Mouse (Mus musculus) brain, embryonic 14.5 days (tissue): ENCODE measurements around the gene Nkpd1.

Experiments used
- CTCF ChIP-seq: fragments of 200-500 bp; IDR thresholded peaks from 2 replicates; pipeline ENCODE4 v1.5.1; 2012; ENCODE audit warnings: inconsistent platforms, mild to moderate bottlenecking, moderate library complexity, borderline replicate concordance; ENCODE audit not compliant: insufficient read depth, insufficient read length; ENCODE audit errors: extremely low read depth
- POLR2A ChIP-seq: fragments of 200-500 bp; IDR thresholded peaks from 2 replicates; pipeline ENCODE4 v1.6.1; 2012; ENCODE audit warnings: mild to moderate bottlenecking, inconsistent platforms, borderline replicate concordance; ENCODE audit not compliant: poor library complexity, insufficient read depth, insufficient read length, severe bottlenecking; ENCODE audit errors: extremely low read depth

DNA sequence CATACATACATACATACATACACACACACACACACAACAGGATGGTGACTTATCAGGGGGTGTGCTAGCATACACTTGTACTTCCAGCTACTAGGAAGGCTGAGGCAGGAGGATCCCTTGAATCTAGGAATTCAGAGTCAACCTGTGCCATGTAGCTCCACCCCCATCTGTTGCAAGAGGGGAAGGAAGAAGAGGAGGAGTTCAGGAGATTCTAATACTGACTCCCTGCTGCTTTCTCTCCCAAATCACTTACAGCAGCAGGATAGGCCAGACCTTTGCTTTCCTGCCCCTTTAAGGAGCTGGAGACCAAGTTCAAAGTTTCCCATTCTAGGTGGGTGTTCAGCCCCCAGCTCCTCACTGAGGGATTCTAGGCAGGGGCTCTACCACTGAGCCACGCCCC, 32.1 kb upstream of the Nkpd1 start:
- TF ChIP-seq POLR2A (no peak), CTCF (no peak)
